Mouse (Mus musculus) spleen, postnatal 14 days (tissue): ENCODE data around the gene Anxa3.

Experiments
- DNase-seq, 2 experiments: peaks; one replicate each; pipeline ENCODE4 v3.0.0; 2021 to 2022; ENCODE audit warnings: low spot score in 2 of 2

Gene Anxa3

GRCm38 (mm10) chr5:96847986-96848385, 54.8 kb downstream of the Anxa3 start:
- DNase-seq, result no peak

DNA sequence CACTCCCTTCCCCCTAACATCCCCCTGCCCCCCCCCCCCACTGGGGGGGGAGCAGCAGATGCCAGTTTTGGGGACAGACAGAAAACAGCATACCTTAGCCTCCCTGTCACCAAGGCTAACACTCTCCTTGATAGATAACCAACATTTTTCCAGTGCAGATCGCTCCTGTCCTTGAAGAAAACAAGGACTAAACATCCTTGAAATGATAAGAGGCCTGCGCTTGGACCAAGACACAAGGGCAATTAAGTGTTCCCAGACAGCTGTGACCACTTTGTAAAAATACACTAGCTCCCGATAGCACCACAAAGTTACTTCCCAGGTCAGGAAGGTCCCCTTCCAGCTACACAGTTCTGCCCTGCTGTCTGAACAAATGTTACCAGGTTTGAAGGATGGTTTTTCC, 55.2 kb downstream of the Anxa3 start:
- DNase-seq, result no peak

DNA sequence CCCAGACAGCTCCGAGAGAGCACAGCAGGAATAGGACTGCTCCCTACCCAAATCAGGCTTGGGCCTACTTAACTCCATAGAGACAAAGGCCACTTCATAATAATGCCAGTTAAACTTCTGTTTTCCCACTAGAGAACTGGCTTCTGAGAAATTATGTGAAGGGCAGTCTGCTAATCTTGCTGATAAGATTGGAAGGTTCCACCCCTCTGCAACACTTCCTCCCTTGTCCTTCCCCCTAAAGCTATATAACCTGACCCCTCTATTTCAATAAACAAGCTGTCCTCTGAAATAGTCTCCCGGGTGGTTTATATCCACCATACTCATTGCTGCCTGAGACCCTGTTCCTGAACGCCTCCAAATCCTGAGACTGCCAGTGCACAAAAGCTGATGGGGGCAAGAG, 56.1 kb downstream of the Anxa3 start:
- no peak for DNase-seq

DNA sequence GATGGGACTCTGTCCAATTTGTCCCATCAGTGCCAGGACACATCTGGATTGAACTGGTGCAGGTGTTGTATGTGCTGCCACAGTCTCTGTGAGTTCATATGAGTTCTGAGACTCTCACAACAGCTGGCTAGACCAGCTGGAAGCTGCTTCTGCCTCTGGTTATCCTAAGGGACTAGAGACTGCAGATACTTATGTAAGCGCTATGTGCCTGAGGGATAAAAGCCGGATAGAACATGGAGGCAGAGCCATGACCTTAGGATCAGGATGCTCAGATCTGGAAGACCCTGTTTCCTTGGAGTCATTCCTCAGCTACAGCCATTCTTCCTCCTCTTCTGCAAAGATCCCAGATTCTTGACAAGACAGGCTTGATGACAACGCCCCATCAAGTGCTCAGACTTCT, 60.3 kb downstream of the Anxa3 start:
- DNase-seq, result no peak

GRCm38 (mm10) chr5:96854350-96854749, 61.2 kb downstream of the Anxa3 start:
- DNase-seq, result no peak

GRCm38 (mm10) chr5:96859938-96860337, 66.8 kb downstream of the Anxa3 start:
- no peak for DNase-seq

- no peak for DNase-seq
Measured at GRCm38 (mm10) chr5:96867171-96867570, 74.0 kb downstream of the Anxa3 start.

DNA sequence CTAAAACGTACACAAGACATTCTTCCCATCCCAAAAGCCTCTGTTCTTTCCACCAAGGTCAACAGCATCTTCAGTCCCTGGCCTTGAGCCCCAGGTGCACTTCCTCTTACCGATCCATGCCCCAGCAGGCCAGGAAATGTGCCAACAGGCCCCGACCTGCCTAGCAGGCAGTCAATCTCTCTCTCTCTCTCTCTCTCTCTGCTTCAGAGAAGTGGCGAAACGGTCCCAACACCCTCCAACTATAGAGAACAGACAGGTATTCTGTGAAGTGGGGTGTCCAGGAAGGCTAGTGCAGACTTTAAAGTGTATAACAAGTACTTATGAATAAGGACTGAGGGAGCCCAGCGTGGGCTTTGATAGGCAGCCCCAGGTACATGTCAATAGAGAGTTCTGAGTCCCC, 75.8 kb downstream of the Anxa3 start:
- no peak for DNase-seq

DNA sequence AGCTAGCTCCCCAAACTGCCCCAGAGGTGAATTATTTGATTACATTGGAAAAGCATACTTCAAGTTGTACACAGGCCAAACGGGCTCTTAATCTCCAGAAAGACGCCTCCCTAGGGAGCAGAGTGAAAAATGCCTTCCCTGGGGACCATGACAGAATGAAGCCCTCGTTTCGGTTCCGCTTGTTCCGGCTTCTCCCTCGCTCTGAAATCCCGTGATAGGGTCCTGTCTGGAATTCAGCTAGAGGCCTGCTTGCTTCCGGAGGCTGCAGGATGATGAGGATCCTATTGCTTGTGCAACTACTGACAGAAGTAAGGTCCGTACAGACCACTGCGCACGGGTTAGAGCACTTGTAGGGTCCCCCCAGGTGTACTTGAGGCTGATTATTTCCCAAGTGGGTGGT, 77.9 kb downstream of the Anxa3 start:
- no peak for DNase-seq

DNA sequence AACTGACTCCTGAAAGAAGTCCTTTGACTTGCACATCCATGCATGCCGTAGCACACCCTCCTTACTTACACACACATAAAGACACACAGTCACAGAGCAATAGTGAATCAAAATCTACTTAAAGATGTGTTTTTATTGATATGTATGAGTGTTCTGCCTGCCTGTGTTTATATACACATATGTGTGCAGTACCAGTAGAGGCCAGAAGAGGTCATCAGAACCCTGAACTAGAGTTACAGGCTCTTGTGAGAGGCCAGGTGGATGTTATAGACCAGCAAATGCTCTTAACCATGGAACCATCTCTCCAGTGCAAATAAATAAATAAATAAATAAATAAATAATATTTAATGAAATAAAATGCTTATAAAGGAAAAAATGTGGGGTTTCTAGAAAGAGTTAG, 85.0 kb downstream of the Anxa3 start:
- DNase-seq, result peak in 1 of 2 experiments; percentile 67

DNA sequence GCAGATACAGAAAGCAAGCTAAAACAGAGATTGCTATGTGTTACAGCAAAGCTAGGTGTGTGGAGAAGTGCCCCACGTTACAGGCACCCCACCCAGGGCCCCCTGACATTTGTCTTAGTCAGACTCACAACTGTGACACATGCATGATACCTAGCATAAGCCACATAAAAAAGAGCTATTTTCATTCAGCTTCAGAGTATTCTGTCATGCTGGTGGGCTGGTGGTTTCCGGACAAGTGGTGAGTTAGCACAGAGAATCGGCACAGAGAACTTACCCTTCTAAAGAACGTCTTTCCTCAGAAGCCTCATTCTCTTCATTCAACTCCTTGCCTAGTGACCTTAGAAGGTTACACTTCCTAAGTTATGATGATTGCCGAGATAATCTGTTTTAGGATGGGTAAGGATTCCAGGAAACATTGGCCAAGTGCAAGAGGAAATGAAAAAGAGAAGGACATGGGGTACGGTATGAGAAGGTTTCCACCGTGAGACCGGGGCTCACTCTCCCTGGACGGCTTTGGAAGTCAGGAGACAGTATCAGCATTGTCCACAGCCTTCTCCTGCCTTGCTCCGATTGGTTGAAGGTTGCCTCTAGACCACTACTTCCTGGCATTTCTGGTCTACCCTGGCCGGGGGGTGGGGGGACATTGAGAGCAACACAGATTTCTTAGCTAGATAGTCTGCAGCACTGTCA, 85.9 kb downstream of the Anxa3 start:
- no peak for DNase-seq

- DNase-seq, result no peak
Measured at GRCm38 (mm10) chr5:96880231-96880630, 87.1 kb downstream of the Anxa3 start.

- DNase-seq, result no peak
Measured at GRCm38 (mm10) chr5:96881118-96881517, 88.0 kb downstream of the Anxa3 start.

- no peak for DNase-seq
Measured at GRCm38 (mm10) chr5:96881613-96882012, 88.5 kb downstream of the Anxa3 start.

- no peak for DNase-seq
Measured at GRCm38 (mm10) chr5:96885202-96885601, 92.1 kb downstream of the Anxa3 start.

DNA sequence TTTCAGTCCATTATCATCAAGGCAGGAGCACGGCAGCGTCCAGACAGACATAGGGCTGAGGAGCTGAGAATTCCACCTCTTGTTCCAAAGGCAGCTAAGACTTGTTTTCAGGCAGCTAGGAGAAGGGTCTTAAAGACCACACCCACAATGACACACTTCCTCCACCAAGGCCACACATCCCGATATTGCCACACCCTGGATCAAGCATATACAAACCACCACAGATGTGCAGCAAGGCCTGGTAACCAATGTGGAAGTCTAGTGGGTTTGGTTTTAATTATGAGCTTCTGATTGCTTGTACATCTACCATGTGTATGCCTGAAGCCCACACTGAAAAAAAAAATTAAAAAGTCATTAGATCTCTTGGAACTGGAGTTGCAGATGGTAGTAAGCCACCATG, 95.3 kb downstream of the Anxa3 start:
- DNase-seq, result no peak

- no peak for DNase-seq
Measured at GRCm38 (mm10) chr5:96890367-96890766, 97.2 kb downstream of the Anxa3 start.
